Mouse (Mus musculus) erythroid progenitor cell, adult 5-6 weeks (primary cell): ENCODE measurements around the gene Rab13. TPM values are rescaled to one million over a fixed set of nuclear protein-coding genes. Genes with fewer than 3 reads are reported as not detected.

Experiments
- ATAC-seq: replicated peaks from 2 replicates; pipeline ENCODE4 v1.8.0; 2016; ENCODE audit warnings: moderate number of reproducible peaks, mild to moderate bottlenecking, moderate TSS enrichment, inconsistent platforms; ENCODE audit not compliant: poor library complexity, low FRiP score, severe bottlenecking
- total RNA-seq, 2 experiments: library from RNA; stranded (forward) in 1 of 2; stranded (reverse) in 1 of 2; fragments of 150-400 nt in 1 of 2; fragments of 186-747, 209-891 nt in 1 of 2; gene quantifications; 2 replicates each; pipeline versions ENCODE4 v1.2.3 to v1.2.4; 2015 to 2017; ENCODE audit warnings: low replicate concordance in 2 of 2

The Rab13 gene
- total RNA-seq (2015; ENCODE audit: low replicate concordance), result not detected in 2 replicates
- 0.39 and 0.53 TPM in 2 replicates for total RNA-seq (2017; ENCODE audit: low replicate concordance)

DNA sequence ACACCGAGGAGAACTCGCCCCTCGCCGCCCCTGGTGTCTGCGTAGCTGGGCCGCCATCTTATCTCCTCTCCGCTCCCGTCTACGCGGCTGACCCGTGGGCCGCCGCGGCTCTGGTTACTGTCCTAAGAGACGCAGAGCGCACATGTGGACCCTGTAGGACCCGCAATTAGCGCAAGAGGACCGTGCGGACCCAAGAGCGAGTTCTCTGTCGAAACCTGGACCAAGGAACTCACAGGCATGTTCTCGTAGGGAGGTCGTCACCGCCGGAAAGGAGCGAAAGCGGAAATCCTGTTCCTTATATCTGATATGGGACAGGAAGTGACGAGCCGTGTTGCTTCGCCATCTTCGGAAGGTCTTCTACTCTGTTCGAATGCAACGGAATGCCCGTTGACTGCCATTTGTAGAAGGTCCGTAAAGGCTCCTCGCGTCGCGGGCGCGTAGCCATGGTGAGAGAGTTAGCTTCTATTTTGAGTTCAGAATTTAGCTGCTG lies at the start of gene Rab13, which contains the start of gene Rps27:
Gene Rab13, plus strand, starts transcription at position 319 of the 490 bp plus-strand sequence.
Gene Rps27, minus strand, starts transcription at position 275 of the 490 bp plus-strand sequence.
- peak; percentile 98 for ATAC-seq

DNA sequence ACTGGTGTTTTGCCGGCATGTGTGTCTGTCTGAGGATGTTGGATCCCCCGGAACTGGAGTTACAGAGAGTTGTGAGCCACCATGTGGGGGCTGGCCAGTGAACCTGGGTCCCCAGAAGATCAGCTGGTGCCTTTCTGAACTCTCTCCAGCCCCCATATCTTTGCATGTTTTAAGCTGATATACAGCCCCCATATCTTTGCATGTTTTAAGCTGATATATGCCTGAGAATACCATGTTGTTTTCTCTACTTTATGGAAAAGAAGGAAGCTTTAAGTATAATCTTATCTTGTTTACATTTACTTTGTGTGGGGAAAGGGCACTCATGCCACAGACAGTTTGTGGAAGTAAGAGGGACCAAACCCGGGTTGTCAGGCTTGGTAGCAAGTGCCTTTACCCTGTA lies 33.9 kb upstream of the Rab13 start:
- ATAC-seq, result no peak

DNA sequence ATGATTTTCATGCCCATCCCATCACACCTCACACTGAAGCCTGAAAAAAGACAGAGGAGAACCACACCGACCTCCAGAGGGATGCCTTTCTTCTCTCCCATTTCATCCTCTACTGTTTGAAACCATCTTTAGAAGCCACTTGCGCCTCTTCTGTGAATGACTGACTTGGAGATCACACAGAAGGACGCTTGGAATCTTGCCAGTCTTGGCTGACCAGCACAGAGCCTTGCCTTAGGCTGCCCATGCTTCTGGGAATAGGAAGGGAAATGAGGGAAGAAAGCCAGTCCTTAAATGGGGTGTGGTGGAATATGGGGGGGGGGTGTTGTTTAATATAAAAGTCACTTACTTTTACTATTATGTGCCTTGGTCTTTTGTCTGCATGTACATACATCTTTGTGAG lies 29.9 kb upstream of the Rab13 start:
- ATAC-seq, result no peak

DNA sequence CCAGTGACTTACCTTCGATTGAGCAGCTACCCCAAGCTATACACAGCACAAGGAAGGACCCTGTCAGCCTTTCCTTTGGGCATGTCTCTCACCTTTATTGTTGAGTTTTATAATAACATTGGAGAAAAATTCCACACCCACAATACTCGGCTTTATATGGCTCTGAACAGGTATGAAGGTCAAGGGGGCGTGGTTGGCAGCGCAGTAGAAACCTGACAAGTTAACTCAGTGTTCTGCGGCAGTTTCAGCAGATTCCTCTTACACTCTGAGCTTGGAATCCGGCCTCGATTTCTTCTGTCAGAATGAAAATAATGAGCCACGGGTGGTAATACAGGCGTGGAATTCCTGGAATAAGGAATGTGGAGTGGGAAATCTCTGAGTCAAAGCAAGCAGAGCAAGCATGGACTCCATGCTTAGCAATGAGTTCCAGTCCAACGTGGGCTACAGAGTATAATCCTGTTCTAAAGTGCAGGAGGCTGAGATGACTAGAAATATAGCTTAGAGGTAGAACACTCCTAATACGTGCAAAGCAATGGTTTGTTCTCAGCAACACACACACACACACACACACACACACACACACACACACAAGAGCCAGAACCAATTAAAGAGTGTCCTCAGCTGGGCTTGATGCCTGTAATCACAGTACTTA lies 22.5 kb upstream of the Rab13 start:
- ATAC-seq, result no peak

DNA sequence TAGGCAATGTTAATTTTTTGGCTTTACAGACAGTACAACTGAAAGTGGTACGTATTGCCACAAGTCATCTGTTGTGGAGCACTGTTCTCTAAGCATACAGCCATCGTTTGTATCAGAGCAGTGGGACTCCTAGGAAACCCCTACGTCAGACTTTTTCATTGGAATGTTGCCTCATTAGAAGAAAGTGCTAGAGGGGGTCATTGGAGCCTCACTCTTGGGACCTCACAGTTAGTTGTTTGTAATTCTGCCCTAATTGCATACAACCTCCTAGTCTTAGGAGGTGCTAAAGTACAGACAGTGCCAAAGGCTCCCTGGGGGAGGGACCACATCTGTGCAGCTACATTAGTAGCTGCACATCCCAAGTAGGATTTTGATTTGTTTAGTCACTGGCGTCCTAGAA lies 18.7 kb upstream of the Rab13 start:
- no peak for ATAC-seq

DNA sequence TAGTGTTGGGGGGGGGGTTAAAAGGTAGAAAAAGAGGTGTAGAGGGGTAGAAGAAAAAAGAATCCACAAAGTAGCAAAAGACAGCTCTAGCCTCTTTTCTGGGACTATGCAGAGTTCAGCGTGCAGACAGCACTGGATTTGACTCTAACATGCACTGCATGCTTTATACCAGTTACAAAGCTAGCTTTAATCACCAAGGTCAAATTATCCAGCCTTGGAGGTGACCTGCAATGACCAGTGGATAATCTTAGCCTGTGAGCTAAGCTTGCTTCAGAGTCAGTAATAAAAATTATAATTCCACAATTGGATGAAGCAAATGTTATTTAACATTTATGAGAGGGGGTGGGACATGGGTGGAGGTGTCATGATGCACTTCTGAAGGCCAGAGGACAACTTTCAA lies 17.9 kb upstream of the Rab13 start:
- ATAC-seq, result no peak

DNA sequence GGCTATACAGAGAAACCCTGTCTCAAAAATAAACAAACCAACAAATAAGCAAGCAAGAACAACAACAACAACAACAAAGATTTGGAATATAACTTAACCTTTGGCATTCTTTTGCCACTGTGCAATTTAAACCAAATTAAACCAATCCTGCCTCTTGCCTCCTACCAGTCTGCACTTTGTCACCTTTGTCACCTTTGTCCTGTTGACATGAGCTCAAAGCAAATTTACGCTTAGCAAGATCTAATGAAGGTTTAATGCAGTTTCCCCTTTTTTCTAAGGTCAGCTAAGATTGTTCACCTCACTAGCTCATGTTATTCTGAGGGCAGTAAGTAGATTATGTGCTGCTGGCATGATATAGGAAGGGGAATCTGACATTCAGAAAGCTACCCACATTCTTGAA lies 15.9 kb upstream of the Rab13 start:
- no peak for ATAC-seq

DNA sequence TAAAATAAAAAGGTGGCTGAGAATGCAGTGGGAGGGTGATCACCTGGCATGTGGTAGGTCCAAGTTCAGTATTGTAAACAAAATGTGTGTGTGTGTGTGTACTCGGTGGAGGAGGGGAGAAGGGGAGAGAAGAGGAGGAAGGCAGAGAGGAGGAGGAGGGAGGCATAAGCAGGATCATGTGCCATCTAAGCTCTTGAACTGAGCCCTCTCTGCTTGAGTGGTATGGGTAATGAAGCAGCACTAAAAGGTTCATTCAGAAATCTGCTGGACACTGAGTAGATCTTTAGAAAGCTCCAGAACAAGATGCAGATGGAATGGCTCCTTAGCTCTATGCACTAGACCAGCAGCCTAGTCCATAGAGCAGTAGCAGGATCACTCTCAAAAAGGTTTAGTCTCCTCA lies 10.6 kb upstream of the Rab13 start:
- ATAC-seq, result no peak

DNA sequence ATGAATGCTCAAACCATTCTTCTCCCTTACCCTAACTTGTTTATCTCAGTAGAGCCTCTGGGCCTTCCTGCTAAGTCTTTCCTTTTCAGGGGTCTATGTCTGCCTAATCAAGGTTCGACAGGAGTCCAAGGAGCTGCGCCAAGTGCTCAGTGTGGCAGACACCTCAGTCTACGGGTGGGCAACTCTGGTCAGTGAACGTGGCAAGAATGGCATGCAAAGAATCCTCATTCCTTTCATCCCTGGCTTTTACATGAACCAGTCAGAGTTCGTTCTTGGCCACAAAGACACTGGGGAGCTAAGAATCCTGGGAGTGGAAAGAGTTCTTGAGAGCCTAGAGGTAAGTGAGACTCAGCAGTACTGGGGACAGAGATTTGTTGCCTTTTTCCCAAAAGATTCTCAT lies 9.9 kb upstream of the Rab13 start:
- ATAC-seq, result no peak

DNA sequence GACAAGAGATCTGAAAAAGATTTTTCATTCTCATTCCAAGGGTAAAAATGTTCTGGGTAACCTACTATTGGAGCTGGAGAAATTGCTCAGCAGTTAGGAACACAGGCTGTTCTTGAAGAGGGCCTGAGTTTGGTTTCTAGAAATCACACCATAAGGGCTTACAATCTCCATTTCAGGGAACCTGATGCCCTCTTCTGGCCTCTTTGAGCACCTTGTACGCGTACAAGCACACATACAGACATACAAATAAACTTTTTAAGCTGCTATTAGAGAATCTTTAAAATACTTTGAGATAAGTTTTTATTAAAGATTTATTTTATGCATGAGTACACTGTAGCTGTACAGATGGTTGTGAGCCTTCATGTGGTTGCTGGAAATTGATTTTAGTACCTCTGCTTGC lies 8.9 kb upstream of the Rab13 start:
- ATAC-seq, result no peak

DNA sequence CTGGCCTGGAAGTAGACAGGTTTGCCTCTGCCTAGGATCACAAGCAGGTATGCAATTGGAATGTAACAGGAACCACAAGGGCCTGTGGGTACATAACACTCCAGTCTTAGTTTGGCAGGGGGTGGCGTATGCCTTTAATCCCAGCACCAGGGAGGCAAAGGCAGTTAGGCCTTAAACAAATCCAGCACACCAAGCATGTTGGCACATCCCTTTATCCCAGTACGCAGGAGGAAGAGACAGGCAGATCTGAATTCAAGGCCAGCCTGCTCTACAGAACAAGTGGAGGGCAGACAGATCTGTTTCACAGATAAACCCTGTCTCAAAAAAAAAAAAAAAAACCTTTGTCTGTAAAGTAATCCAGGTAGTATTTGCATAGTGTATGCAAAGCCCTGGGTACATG lies 4.8 kb upstream of the Rab13 start:
- ATAC-seq, result no peak

DNA sequence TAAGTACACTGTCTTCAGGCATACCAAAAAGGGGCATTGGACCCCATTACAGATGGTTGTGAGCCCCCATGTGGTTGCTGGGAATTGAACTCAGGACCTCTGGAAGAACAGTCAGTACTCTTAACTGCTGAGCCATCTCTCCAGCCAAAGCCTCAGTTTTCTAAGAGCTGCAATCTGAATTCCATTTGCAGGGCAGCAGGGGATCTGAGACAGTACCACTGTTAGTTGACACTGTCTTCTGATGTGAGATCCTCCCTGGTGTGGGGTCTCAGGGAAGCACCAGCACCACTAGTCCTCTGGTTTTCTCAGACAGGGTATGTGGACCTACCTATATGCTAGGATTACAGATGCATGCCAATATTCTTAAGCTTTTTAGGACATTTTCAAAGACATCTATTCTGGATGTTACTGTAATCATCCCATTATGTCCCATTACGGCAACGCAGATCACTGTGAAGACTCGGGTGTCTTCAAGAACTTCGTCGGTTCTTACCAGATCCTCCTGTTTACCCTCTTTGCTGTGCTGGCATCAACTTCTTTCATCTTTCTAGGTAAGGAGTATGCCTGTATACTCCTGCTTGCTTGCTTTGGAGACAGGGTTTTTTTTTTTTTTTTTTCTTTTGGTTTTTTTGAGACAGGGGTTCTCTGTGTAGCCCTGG lies 3.5 kb upstream of the Rab13 start:
- no peak for ATAC-seq

DNA sequence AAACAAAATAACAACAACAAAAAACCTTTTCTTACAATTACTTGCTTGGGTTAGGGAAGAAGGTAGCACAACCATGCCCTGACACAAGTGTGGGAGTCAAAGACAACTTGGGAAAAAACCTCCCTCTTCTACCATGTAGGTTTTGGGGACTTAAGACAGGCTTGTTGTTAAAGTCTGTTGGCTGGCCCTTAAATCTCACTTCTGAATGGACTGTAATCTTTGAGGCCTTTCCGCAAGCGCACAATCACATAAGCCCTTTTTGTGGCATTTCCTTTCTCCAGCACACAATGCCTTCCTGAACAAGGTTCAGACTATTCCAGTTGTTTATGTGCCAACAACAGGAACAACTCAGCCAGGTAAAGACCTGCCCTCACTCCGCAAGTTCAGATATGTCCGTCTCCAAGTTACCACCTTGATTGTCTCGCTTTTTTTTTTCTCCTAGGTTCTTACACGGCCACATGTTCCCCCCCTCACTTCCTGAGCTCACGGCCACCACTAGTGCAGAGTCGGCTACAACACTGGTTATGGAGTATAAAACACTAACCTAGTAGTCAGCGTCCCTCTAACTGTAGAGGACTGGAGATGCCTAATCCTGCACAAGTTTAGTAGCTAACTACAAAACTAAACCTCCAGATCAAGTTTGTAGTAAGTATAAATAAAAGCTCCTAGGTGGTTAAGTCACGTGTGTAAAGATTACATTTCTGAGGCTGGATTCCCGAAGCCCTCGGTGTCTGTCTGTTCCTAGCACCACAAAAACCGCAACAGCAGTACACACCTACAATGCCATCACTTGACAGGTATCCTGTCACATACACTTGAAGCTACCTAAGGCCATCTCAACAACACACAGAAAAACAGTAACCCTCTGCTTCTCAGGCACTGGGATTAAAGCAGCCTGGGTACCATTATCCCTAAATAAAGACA lies 1.8 kb upstream of the Rab13 start:
- no peak for ATAC-seq

DNA sequence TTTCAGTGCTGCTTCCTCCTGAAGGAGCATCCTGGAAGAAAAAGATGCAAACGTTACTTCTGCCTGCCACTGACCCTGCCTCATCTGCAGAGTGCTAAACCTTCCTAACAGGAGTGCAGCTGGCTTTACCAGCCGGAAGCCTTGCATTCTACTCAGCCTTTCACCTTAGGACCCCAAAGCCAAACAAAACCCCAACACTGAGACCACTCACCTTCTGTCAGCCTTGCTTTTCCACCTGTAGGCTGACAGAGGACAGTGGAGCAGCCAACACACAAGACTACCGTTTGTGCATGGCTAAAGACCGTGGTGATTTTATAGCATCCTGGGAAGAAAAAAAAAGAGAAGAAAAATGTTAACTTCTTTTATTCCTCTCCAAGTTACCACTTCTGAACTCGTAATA lies 772 bp upstream of the Rab13 start:
- ATAC-seq, result no peak

DNA sequence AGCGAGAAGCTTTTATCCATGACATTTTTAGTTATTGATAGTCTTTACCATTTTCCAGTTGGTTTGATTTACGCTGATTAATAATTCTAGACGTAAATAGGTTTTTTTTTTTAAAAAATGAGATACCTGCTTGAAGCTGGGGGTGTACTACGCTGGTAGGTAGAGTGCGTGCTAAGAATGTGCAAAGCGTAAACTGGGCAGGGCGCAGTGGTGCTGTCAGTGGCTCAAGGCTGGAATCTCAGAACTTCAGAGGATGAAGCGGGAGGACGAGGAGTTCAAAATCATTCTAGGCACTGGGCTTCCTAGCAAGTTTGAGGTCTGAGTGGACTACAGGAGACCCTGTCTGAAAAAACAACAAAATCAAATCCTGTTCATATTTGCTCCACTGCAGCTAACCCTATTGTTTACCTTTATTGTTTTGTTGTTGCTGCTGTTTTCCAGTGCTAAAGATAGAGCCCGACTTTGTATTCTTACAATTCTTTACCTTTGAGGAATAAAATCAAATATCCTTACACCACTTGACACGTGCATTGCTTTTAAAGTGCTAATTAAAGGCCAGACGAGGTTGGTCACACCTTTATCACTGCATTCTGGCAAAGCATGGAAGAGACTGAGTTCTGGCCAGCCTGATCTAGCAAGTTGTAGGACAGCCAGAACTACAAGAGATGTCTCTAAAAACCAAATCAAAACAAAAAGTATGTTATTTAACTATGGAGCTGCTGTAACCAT lies 625 bp downstream of the Rab13 start:
- peak; percentile 36 for ATAC-seq

DNA sequence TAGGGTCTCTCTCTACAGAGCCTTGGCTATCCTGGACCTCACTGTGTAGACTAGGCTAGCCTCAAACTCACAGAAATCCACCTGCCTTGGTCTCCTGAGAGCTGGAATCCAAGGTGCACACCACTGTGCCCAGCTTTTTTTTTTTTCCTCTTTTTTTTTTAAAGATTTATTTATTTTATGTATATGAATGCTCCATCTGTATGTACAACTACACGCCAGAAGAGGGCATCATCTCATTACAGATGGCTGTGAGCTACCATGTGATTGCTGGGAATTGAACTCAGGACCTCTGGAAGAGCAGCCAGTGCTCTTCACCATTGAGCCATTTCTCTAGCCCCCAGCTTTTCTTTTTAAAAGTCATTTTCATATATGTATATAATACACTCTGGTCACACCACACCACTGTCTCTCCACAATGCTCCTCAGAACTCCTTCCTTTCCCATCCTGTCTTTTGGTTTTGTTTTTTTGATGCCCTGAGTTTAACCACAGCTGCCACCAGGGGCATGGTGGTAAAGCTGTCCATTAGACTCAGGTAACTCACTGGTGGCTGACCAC lies 2.4 kb downstream of the Rab13 start:
- no peak for ATAC-seq

DNA sequence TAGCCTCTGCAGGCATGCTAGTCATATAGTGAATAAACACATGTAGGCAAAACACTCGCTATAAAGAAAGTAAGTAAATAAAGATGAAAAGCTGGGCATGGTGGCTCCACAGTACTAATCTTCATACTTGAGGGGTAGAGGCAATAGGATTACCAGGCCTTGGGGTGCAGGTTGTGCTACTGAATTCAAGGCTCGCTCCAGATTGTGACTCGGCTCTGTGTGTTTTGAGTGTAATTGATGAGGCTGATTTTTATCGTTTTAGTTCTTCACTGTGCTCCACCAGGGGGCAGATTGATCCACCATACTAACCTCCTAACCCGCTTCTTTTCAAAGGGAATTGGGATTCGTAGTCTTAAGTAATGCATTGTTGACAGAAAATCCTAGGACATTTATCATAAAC lies 6.6 kb downstream of the Rab13 start:
- ATAC-seq, result peak; percentile 74

DNA sequence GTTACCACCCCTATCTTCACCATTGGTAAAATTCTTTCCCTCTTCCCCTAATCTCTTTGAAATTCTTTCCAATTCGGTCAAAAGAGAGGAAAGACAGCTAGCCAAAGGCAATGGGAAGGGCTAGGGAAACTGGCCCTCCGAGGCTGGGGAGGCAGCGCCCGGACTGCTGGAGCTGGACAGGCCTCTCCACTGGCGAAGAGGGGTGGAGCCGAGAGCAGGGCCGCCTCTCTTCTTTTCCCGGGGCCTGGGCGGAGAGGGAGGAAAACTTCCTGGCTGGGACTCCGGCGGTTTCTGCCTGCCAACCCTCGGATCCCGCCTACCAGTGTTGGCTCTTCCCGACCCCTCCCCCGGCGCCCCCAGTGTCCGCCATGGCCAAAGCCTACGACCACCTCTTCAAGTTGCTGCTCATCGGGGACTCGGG lies 7.0 kb downstream of the Rab13 start:
- peak; percentile 84 for ATAC-seq

DNA sequence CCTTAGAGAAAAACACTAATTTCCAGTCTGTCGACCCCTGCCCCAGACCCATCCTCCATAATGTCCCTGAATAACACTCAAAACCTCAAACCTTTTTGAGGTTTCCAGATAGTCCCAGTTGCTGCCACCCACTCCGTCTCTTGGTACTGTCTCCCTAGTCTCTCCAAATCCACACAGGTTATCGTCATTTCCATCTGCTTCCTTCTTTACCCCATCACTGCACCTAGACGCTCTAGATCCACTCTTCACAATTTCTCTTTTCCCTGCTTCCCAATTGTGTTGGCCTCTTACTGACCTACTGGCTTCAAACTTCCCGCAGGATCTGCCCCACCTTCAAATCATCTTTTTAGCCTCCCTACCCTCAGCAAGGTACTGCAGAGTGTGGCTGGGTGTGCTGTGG lies 7.6 kb downstream of the Rab13 start:
- ATAC-seq, result no peak
